ENCODE assay signal across 8 mouse cellular contexts in the genomic region with DNA sequence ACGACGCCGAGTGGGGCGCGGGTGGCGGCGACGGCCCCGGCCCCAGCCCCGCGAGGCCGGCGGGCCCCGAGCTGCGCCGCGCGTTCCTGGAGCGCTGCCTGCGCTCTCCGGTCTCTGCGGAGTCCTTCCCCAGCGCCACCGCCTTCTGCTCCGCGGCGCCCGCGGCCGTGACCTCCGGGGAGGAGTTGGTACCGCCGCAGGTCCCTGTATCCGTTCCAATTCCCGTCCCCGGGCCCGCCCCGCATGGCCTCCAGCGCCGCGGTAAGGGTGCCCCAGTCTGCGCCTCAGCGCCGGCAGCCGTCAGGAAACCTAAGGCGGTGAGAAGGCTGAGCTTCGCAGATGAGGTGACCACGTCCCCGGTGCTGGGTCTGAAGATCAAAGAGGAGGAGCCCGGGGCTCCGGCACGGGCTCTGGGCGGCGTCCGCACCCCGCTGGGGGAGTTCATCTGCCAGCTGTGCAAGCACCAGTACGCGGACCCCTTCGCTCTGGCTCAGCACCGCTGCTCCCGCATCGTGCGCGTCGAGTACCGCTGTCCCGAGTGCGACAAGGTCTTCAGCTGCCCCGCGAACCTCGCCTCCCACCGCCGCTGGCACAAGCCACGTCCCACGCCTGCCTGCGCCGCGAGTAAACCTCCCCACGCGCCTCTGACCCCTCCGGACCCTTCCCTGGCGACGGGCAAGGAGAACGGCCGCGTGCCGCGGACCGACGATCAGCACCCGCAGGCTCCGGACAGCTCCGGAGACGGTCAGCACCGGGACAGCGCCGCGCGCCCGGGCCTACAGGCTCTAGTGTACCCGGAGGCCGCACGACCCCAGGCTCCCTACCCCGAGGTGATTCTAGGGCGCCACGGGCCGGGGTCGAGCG. TPM values are rescaled to one million over a fixed set of nuclear protein-coding genes. Genes with fewer than 3 reads are reported as not detected.
DNase-seq lines count a peak whose midpoint lies in the region; ATAC-seq and TF ChIP-seq lines count a peak whose summit lies in the region.

No protein-coding gene starts in this region.

- TF ChIP-seq POLR2A in ES-Bruce4 (IDR thresholded peaks at IDR 0.05; ENCODE audit: insufficient read depth, low read length) = no peak

- TF ChIP-seq CTCF in ES-Bruce4 (IDR thresholded peaks at IDR 0.05; ENCODE audit: low read depth, low read length) = no peak

- H3K9ac ChIP-seq in ES-Bruce4 (ENCODE audit: low read depth, poor library complexity, severe bottlenecking) = peak overlapping the region; percentile 36; the same call in 1 of the 2 replicates
- peak overlapping the region; percentile 40; the same call in 1 of the 2 replicates for H3K9ac ChIP-seq in forebrain, embryonic 12.5 days

- no peaks in the 10 kb centered on the region for H3K36me3 ChIP-seq in ES-Bruce4 (ENCODE audit: control insufficient read depth, insufficient read depth, low read length, poor library complexity, severe bottlenecking)
- no peaks in the 10 kb centered on the region for H3K36me3 ChIP-seq in forebrain, embryonic 12.5 days (replicated peaks)

- peak overlapping the region; percentile 93 for H3K4me2 ChIP-seq in forebrain, embryonic 12.5 days

- intact Hi-C loops in heart, postnatal 10 days (cut with DNase I) = no loop called here

- no peaks in the 10 kb centered on the region for H3K9me3 ChIP-seq in ES-Bruce4 (replicated peaks; ENCODE audit: control insufficient read depth, insufficient read depth, low read length, poor library complexity, severe bottlenecking)
- no peaks in the 10 kb centered on the region for H3K9me3 ChIP-seq in forebrain, embryonic 12.5 days

- ATAC-seq in forebrain, embryonic 12.5 days (ENCODE audit: low FRiP score) = peak; percentile 59

- H3K27me3 ChIP-seq in ES-Bruce4 (ENCODE audit: control insufficient read depth, insufficient read depth, low read length, poor library complexity, severe bottlenecking) = peaks cover 15% of the 10 kb centered on the region
- peaks cover 69% of the 10 kb centered on the region for H3K27me3 ChIP-seq in forebrain, embryonic 12.5 days

- H3K4me3 ChIP-seq in ES-Bruce4 (ENCODE audit: low read depth, low read length) = peak overlapping the region; percentile 35
- peak overlapping the region; percentile 53 for H3K4me3 ChIP-seq in forebrain, embryonic 12.5 days (replicated peaks)

- no peaks in the 10 kb centered on the region for H3K4me1 ChIP-seq in ES-Bruce4 (ENCODE audit: control insufficient read depth, insufficient read depth, low read length)
- H3K4me1 ChIP-seq in forebrain, embryonic 12.5 days = peaks cover 28% of the 10 kb centered on the region

- 1% methylated on average over 106 of the region's 109 CpGs for WGBS in forebrain, embryonic 12.5 days

- no peak for TF ChIP-seq EP300 in ES-Bruce4 (IDR thresholded peaks at IDR 0.05; ENCODE audit: insufficient read depth, low read depth, low read length)

- DNase-seq in adrenal gland, adult 2 months = peak; percentile 82
- DNase-seq in heart, postnatal 10 days = peak; percentile 79 to 85
- peak; percentile 56 to 67 for DNase-seq in kidney, postnatal 25 days
- peak; percentile 51 for DNase-seq in lung, postnatal 36 days
- DNase-seq in retina, postnatal 1 day = peak; percentile 82
- DNase-seq in yolk sac, embryonic 10.5 days (ENCODE audit: low spot score) = peak; percentile 61

- H3K27ac ChIP-seq in ES-Bruce4 (ENCODE audit: insufficient read depth, low read length) = no peak overlapping the region
- H3K27ac ChIP-seq in forebrain, embryonic 12.5 days = no peak overlapping the region

RNA-seq across cellular contexts. Expression of a gene that starts 0.6 kb away (rescaled TPM):
- polyA plus RNA-seq in ES-Bruce4 (2011; ENCODE audit: insufficient read depth, insufficient read length, low read depth, missing spikeins) = not detected in 2 replicates
- 1 to 10 TPM in 1 of 2 experiments, under 1 TPM in 1; 0.49 to 4.5 TPM for total RNA-seq in adrenal gland, adult 2 months (2021)
- 2.0 and 9.2 TPM in 2 replicates for polyA plus RNA-seq in adrenal gland, adult 2 months (2012; rRNA removed)
- 2.1 and 2.3 TPM in 2 replicates for polyA plus RNA-seq in forebrain, embryonic 12.5 days (2016; fragmentation: Nextera tagmentation; extraction: Ambion mirVana)
- total RNA-seq in heart, postnatal 10 days (2021) = not detected

RNA-seq across cellular contexts. Expression of a gene that starts 34.8 kb away (rescaled TPM):
- 0.40 TPM in 1 of 2 replicates, not detected in the other for polyA plus RNA-seq in ES-Bruce4 (2011; ENCODE audit: insufficient read depth, insufficient read length, low read depth, missing spikeins)
- under 1 TPM in 1 of 2 experiments, not detected in 1; 0.17 TPM for total RNA-seq in adrenal gland, adult 2 months (2021)
- polyA plus RNA-seq in adrenal gland, adult 2 months (2012; rRNA removed) = 0.08 TPM in 1 of 2 replicates, not detected in the other
- not detected in 2 replicates for polyA plus RNA-seq in forebrain, embryonic 12.5 days (2016; fragmentation: Nextera tagmentation; extraction: Ambion mirVana)
- total RNA-seq in heart, postnatal 10 days (2021) = not detected
